Mouse (Mus musculus): ENCODE results near the gene Ldhal6b. TPM values are rescaled to one million over a fixed set of nuclear protein-coding genes. Genes with fewer than 3 reads are reported as not detected.

Gene Ldhal6b
- 0.09 and 0.18 TPM in 2 replicates for polyA plus RNA-seq (2012)

- no peak for TF ChIP-seq GATA1 (IDR thresholded peaks at IDR 0.05; ENCODE audit: low read length)
These were observed at the start of gene Ldhal6b for GRCm38 (mm10) chr17:5418545-5418944. TSS of gene Ldhal6b (minus strand) at chr17:5418767.

- no peak for TF ChIP-seq GATA1 (IDR thresholded peaks at IDR 0.05; ENCODE audit: low read length)
These were observed 48.6 kb upstream of the Ldhal6b start for GRCm38 (mm10) chr17:5467177-5467576.

- TF ChIP-seq GATA1 (IDR thresholded peaks at IDR 0.05; ENCODE audit: low read length), result no peak
These were observed 48.2 kb upstream of the Ldhal6b start for GRCm38 (mm10) chr17:5466736-5467135.

- TF ChIP-seq GATA1 (IDR thresholded peaks at IDR 0.05; ENCODE audit: low read length), result no peak
These were observed 45.3 kb upstream of the Ldhal6b start for GRCm38 (mm10) chr17:5463912-5464311.

GRCm38 (mm10) chr17:5453657-5454056 lies 35.1 kb upstream of the Ldhal6b start:
- no peak for TF ChIP-seq GATA1 (IDR thresholded peaks at IDR 0.05; ENCODE audit: low read length)

GRCm38 (mm10) chr17:5443751-5444150 lies 25.2 kb upstream of the Ldhal6b start:
- no peak for TF ChIP-seq GATA1 (IDR thresholded peaks at IDR 0.05; ENCODE audit: low read length)

GRCm38 (mm10) chr17:5443260-5443659 lies 24.7 kb upstream of the Ldhal6b start:
- no peak for TF ChIP-seq GATA1 (IDR thresholded peaks at IDR 0.05; ENCODE audit: low read length)

GRCm38 (mm10) chr17:5440159-5440971 lies 21.8 kb upstream of the Ldhal6b start, which contains the start of gene Tmem242:
TSS of gene Tmem242 (minus strand) at chr17:5440259.
- no peak for TF ChIP-seq GATA1 (IDR thresholded peaks at IDR 0.05; ENCODE audit: low read length)

- no peak for TF ChIP-seq GATA1 (IDR thresholded peaks at IDR 0.05; ENCODE audit: low read length)
These were observed 21.2 kb upstream of the Ldhal6b start for GRCm38 (mm10) chr17:5439831-5440158.

GRCm38 (mm10) chr17:5429772-5430133 lies 11.2 kb upstream of the Ldhal6b start:
- TF ChIP-seq GATA1 (IDR thresholded peaks at IDR 0.05; ENCODE audit: low read length), result no peak

- no peak for TF ChIP-seq GATA1 (IDR thresholded peaks at IDR 0.05; ENCODE audit: low read length)
These were observed 10.7 kb upstream of the Ldhal6b start for GRCm38 (mm10) chr17:5429090-5429771.

- no peak for TF ChIP-seq GATA1 (IDR thresholded peaks at IDR 0.05; ENCODE audit: low read length)
These were observed 6.6 kb upstream of the Ldhal6b start for GRCm38 (mm10) chr17:5425204-5425603.

GRCm38 (mm10) chr17:5424156-5424555 lies 5.6 kb upstream of the Ldhal6b start:
- TF ChIP-seq GATA1 (IDR thresholded peaks at IDR 0.05; ENCODE audit: low read length), result no peak

GRCm38 (mm10) chr17:5421835-5422234 lies 3.3 kb upstream of the Ldhal6b start:
- TF ChIP-seq GATA1 (IDR thresholded peaks at IDR 0.05; ENCODE audit: low read length), result no peak

GRCm38 (mm10) chr17:5419771-5420518 lies 1.4 kb upstream of the Ldhal6b start:
- no peak for TF ChIP-seq GATA1 (IDR thresholded peaks at IDR 0.05; ENCODE audit: low read length)

GRCm38 (mm10) chr17:5419056-5419455 lies 489 bp upstream of the Ldhal6b start:
- no peak for TF ChIP-seq GATA1 (IDR thresholded peaks at IDR 0.05; ENCODE audit: low read length)
